Mouse (Mus musculus): Measurements from ENCODE around the gene Ptf1a.

Ptf1a gene

DNA sequence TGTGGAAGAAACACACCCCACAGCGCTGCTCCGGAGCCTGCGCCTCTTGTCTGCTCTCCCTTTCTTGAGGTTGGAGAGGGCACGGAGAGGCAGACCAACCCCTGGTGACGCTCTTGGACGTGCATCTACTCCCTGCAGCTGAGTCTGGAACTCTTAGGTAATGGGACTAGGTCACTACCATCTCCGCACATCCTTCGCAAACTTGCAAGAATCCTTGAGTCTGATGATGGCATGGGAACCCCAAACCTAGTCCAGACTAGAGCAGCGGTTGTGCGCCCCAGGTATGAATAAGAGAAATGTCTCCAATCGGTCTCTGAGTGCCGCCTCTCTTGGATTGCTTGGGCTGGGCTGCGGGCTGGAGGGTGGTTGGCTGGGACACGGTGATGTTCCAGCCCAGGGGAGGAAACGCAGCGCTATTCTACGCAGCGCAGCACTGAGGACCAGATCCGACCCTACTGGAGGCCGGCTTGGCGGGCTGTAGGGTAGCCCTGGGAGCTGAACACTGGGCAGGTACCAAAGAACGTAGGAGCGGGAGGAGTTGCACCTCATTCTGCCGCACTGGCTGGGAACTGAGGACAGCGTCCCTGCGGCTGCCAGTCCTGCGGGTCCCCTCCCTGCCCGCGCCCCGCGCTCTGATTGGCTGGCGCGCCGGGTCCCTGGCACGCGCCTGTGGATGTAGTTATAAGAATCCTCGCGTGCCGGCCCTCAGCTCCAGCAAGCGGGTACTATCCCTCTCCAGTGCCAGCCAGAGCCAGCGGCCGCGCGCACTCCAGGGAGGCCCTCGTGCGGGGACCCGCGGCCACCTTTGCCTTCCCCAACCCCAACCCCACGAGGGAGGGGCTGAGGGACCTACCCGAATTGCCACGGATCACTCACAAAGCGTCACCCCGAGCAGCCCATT, at the start of gene Ptf1a:
TSS of gene Ptf1a (plus strand) at position 733 of the 901 bp plus-strand sequence.
- in situ Hi-C loops (cut with MboI; ENCODE audit: low sequenced_read_pairs) = no loop called here

DNA sequence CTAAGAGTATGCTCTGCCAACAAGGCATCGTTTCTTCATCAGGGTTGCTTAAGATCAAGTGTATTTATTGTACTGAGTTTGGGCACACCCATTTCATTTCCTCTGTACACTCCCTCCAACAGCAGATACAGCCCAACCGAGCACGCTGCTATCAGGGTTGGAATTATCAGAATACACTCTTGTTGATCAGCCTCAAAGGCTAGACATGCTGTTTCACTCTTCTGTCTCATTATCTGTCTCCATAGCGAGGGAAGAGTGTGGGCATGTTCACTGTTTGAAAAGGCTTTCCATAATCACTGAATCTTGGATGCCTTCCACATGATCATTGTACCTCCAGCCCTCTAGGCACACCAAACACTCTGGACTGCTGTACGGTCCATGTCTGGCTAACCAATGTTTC, 40.1 kb upstream of the Ptf1a start:
- in situ Hi-C loops (cut with MboI; ENCODE audit: low sequenced_read_pairs) = loop anchor here (25.0 kb wide), 1 partner anchor 482 kb away; no protein-coding TSS in a partner anchor

DNA sequence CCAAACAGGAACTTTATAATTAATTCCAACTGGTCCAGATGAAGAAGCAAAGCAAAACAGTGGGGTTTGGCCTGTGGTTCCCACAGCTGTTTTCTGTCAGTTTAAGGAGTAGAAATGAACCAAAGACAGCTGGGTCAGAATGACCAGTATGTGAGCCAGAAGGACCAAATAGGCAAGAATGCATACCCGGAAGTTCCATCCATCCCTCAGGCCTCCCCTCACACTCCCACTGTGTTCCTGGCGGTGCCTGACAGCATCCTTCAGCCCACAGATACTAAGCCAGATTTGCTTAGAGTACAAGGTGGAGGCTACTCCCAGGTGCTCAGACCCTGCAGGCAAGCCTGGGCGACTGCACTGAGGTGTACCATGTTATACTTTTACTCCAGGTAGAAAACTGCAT, 38.9 kb upstream of the Ptf1a start:
- in situ Hi-C loops (cut with MboI; ENCODE audit: low sequenced_read_pairs) = loop anchor here (25.0 kb wide), 1 partner anchor 481 kb away; no protein-coding TSS in a partner anchor

DNA sequence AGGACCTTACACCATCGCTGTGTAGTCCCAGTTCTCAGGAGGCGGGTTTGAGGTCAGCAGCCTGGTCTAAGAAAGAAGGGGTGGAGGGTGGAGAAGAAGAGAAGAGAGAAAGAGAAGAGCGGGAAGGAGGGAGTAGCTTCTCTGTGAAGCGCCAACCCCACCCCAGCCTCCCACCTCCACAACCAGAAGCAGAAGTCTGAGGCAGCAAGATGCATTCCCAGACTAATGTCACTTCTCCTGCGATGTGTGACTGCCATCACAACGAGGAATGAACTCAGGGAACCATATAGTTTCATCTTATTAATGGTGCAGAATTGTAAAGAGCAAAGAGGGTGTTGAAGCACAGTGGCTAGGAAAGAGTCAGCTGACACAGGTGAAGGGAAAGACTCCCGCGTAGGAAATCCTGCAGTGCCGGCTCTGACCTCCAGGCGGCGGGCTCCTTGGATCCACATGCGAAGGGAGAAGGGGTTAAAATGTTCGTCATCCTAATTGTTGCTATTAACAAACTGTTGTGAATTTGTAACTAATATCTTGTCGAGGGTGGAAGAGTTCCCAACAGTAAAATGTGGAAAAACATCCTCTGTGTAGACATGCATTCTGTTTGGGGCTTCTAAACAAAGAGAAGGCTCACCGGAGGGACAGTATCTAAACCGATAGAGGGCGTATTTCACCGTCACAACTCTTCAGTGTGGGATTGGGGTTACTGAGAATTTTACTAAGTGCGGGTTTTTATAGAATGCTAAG, 31.1 kb upstream of the Ptf1a start:
- in situ Hi-C loops (cut with MboI; ENCODE audit: low sequenced_read_pairs) = loop anchor here (10.0 to 25.0 kb wide), 2 partner anchors 100 to 473 kb away; no protein-coding TSS in a partner anchor

DNA sequence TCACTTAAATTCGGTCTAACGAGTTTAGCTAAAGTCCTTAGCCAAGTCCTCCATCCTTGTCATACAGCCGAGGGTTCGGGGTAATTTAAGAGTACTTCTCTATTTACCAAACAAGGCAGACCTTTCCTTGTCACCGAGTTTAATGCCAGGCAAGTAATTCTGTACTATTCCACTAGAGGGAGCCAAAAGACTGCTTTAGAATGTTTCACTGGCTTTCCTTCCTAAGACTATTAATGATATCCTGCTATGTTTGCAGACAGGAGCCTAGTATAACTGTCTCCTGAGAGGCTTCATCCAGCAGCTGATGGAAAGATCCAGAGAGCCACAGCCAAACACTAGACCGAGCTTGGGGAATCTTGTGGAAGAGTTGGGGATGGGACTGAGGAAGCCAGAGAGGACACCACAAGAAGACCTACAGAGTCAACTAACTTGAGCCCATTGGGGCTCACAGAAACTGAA, 30.4 kb upstream of the Ptf1a start:
- in situ Hi-C loops (cut with MboI; ENCODE audit: low sequenced_read_pairs) = loop anchor here (10.0 to 25.0 kb wide), 2 partner anchors 100 to 472 kb away; no protein-coding TSS in a partner anchor

DNA sequence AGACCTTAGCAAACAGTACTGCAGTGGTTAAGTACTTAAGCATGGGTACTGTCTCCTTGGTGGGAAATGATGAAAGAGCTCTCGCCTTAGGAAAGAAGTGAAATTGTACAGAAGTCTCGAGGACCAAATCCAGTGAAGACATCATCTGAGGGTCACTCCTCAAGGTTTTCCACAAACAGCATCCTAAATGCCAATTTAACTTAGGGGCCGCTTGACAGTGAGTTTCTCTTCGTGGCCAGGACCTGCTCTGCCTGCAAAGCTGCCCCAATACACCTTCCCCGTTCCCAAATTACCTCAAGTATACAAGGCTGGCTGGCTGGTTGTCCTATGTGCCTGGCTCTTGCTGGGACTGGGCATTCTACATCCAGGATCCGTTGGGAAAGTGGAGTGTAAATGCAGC, 29.4 kb upstream of the Ptf1a start:
- in situ Hi-C loops (cut with MboI; ENCODE audit: low sequenced_read_pairs) = loop anchor here (10.0 to 25.0 kb wide), 2 partner anchors 99 to 471 kb away; no protein-coding TSS in a partner anchor

DNA sequence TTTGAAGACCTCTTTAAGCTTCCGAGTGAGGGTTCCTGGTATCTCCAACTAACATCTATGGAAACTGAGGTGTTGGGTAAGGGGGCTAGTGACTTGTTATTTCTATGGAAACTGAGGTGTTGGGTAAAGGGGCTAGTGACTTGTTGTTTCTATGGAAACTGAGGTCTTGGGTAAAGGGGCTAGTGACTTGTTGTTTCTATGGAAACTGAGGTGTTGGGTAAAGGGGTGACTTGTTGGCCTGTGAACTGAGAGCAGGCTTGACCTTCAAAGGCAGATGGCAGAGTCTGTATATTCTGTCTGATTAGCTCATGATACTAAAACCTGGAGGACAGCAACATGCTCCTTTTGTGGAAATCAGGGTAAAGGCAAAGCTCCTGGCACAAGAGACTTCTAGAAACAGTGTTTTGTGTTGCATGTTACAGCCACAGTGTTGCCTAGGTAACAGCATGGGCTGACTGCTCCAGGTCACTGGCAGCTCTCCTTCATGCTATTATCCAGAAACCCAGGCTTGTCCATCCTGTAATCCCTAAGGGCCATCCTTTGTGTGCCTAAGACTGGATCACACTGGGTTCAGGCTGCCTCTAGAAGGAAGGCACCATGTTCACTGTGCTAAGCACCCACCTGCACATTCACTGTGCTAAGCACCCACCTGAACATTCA, 25.6 kb upstream of the Ptf1a start:
- in situ Hi-C loops (cut with MboI; ENCODE audit: low sequenced_read_pairs) = loop anchor here (10.0 to 25.0 kb wide), 2 partner anchors 95 to 467 kb away; no protein-coding TSS in a partner anchor

DNA sequence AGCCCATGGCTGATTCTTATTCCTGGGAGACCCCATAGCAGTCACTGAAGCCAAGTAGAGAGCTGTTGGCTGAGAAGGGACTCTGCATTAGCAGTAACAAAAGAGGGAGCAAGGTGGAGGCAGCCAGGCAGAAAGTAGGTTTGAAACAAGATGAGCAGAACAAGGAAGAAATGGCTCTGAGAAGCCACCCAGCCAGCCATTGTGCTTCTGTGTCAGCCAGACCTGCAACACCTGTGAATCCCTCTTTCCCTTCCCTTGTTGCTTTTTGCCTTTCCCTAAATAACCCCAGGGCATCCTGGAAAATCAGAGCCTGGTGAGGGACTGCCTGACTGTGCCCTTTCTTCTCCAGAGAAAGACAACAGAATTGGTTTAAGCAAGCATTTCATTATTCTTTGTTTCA, 23.2 kb upstream of the Ptf1a start:
- in situ Hi-C loops (cut with MboI; ENCODE audit: low sequenced_read_pairs) = loop anchor here (25.0 kb wide), 1 partner anchor 465 kb away; no protein-coding TSS in a partner anchor

DNA sequence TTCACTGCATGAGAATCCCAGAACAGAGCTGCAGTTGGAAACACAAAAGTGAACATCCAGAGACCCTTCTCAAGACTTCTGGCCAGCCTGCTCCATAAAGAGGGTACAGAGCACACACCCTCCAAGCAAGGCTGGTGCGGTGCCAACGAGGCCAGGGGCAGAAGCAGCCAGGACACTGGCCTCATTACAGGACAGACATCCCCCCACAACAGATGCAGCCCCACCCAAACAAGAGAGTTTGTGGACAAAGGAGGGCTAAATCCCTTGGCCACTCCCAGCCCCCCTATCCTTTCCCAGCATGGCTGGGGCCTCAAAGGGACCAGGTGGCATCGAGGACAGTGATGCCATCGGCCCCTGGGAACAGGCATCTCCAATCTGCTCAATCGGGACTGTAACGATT, 22.4 kb upstream of the Ptf1a start:
- in situ Hi-C loops (cut with MboI; ENCODE audit: low sequenced_read_pairs) = loop anchor here (25.0 kb wide), 1 partner anchor 464 kb away; no protein-coding TSS in a partner anchor

GRCm38 (mm10) chr2:19429031-19429430, 16.4 kb upstream of the Ptf1a start:
- in situ Hi-C loops (cut with MboI; ENCODE audit: low sequenced_read_pairs) = no loop called here

GRCm38 (mm10) chr2:19429691-19430690, 15.5 kb upstream of the Ptf1a start:
- in situ Hi-C loops (cut with MboI; ENCODE audit: low sequenced_read_pairs) = no loop called here

DNA sequence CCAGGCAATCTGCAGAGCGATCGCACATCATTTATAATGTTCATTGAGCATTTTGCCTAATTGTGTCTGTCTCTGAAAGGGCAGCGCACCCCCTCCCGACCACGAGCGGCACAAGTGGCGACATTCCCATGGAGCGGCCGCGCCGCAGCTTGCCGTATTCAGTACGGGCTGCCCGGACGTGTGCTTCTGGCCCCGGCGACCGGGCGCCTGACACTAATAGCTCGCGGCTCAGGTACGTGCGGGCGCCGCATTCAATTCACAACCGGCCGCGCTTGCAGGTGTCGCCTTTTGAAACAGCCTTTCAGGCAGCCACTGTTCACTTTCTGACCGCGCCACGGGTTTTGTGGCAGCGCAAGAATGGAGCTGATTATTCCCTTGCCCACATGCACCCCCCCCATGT, 14.7 kb upstream of the Ptf1a start:
- in situ Hi-C loops (cut with MboI; ENCODE audit: low sequenced_read_pairs) = no loop called here

- in situ Hi-C loops (cut with MboI; ENCODE audit: low sequenced_read_pairs) = no loop called here
Measured at GRCm38 (mm10) chr2:19431186-19431585, 14.3 kb upstream of the Ptf1a start.

DNA sequence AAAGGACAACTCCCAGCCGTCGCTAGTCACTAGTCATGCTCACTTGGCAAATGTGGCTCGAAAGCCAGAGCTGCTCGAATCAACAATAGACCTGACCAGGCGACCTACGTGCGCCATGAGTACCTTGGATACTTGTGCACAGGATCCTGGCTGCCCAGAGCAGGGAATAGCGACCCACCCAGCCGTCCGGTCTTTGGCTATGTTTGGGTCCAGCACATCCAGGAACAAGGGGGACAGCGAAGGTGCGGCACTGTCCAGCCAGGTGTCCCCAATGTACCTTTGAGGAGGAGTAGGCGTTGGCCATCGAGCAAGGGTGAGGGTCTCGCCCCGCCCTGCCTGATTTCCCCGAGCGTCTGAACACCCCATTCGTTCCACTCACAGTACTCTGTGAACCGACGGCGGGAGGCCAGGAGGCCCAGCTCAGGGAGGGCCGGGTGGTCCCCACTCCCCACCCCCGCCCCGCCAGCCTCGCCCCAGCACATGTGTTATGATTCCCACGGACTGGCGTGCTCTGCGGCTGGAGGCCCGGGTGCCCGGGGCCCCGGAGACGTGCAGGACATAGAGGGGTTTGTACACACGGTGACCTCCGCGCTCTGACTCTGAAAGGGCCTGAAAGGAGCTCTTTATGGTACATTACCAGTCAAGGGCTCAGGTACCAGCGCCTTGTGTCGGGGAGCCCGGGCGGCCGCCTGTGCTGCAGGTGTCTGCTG, 13.7 kb upstream of the Ptf1a start:
- in situ Hi-C loops (cut with MboI; ENCODE audit: low sequenced_read_pairs) = no loop called here

DNA sequence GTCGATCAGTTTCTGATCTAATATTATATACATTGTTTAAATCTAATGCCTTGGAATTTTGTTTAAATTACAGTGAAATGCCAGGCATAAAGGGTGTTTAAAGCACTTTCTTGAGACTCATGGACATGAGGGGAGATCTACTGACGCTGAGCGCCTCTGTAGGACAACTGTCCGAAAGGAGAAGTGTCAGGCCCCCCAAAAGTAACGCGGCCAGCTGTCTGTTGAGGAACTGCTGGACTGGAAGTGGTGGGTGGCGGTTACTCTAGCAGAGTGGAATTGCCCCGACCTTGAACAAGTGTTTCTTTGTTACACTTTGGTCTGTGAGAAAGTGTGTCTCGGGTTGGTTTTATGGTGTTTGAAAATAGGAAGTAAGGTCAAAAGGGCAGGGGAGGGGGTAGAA, 1.1 kb upstream of the Ptf1a start:
- in situ Hi-C loops (cut with MboI; ENCODE audit: low sequenced_read_pairs) = no loop called here

DNA sequence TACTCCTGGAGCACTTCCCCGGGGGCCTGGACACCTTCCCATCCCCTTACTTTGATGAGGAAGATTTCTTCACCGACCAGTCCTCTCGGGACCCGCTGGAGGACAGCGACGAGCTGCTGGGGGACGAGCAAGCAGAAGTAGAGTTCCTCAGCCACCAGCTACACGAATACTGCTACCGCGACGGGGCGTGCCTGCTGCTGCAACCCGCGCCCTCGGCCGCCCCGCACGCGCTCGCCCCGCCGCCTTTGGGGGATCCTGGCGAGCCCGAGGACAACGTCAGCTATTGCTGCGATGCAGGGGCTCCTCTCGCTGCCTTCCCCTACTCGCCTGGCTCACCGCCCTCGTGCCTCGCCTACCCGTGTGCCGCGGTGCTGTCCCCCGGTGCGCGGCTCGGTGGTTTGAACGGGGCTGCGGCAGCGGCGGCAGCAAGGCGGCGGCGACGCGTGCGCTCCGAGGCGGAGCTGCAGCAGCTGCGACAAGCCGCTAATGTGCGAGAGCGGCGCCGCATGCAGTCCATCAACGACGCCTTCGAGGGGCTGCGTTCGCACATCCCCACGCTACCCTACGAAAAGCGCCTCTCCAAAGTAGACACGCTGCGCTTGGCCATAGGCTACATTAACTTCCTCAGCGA, 523 bp downstream of the Ptf1a start:
- in situ Hi-C loops (cut with MboI; ENCODE audit: low sequenced_read_pairs) = no loop called here

DNA sequence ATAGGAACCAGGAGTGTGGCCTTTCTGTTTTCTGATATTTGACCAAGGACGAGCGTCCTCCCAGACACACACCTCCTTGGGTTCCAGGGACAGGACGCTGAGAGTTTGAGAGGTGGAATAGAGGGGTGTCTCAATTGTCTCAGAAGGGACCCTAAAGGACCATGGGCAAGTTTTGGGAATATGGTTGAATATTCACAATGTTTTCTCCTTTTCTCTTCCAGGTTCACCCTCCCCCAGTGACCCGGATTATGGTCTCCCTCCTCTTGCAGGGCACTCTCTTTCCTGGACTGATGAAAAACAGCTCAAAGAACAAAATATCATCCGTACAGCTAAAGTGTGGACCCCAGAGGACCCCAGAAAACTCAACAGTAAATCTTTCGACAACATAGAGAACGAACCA, 1.3 kb downstream of the Ptf1a start:
- in situ Hi-C loops (cut with MboI; ENCODE audit: low sequenced_read_pairs) = no loop called here

GRCm38 (mm10) chr2:19448042-19448700, 2.7 kb downstream of the Ptf1a start:
- in situ Hi-C loops (cut with MboI; ENCODE audit: low sequenced_read_pairs) = no loop called here

Measured in CH12F3 (cell line).